Mouse (Mus musculus) layer of hippocampus, postnatal 36 days (tissue): ENCODE measurements around the gene Filip1. TPM values are rescaled to one million over a fixed set of nuclear protein-coding genes. Genes with fewer than 3 reads are reported as not detected.

Experiments used
- DNase-seq, 2 experiments: peaks; one replicate each; pipeline ENCODE4 v3.0.0; 2022
- total RNA-seq, 2 experiments: library from RNA; stranded (reverse); gene quantifications; 2 replicates each; pipeline ENCODE4 v1.2.3; 2021

Filip1 gene
- total RNA-seq, 2 experiments from 2014 or later, result 8.5 to 10.3 TPM

- DNase-seq, result no peak
Observed at GRCm38 (mm10) chr9:79898815-79899214, 113.8 kb downstream of the Filip1 start.

GRCm38 (mm10) chr9:79894665-79895064, 118.0 kb downstream of the Filip1 start:
- DNase-seq, result no peak

- no peak for DNase-seq
Observed at GRCm38 (mm10) chr9:79893841-79894612, 118.6 kb downstream of the Filip1 start.

GRCm38 (mm10) chr9:79892183-79892582, 120.5 kb downstream of the Filip1 start:
- no peak for DNase-seq

- no peak for DNase-seq
Observed at GRCm38 (mm10) chr9:79890488-79890887, 122.2 kb downstream of the Filip1 start.

- no peak for DNase-seq
Observed at GRCm38 (mm10) chr9:79889132-79889531, 123.5 kb downstream of the Filip1 start.

GRCm38 (mm10) chr9:79885244-79886210, 127.1 kb downstream of the Filip1 start:
- no peak for DNase-seq

- no peak for DNase-seq
Observed at GRCm38 (mm10) chr9:79883139-79883538, 129.5 kb downstream of the Filip1 start.

- no peak for DNase-seq
Observed at GRCm38 (mm10) chr9:79880031-79880430, 132.6 kb downstream of the Filip1 start.

- peak in 1 of 2 experiments; percentile 15 for DNase-seq
Observed at GRCm38 (mm10) chr9:79875522-79876131, 137.0 kb downstream of the Filip1 start.

GRCm38 (mm10) chr9:79872598-79872997, 140.1 kb downstream of the Filip1 start:
- no peak for DNase-seq

GRCm38 (mm10) chr9:79869512-79869911, 143.1 kb downstream of the Filip1 start:
- DNase-seq, result no peak

- DNase-seq, result no peak
Observed at GRCm38 (mm10) chr9:79865998-79866397, 146.7 kb downstream of the Filip1 start.

GRCm38 (mm10) chr9:79862544-79862943, 150.1 kb downstream of the Filip1 start:
- no peak for DNase-seq

- DNase-seq, result no peak
Observed at GRCm38 (mm10) chr9:79847099-79847498, 165.6 kb downstream of the Filip1 start.

- DNase-seq, result no peak
Observed at GRCm38 (mm10) chr9:79842615-79843014, 170.0 kb downstream of the Filip1 start.

- no peak for DNase-seq
Observed at GRCm38 (mm10) chr9:79842028-79842427, 170.6 kb downstream of the Filip1 start.

GRCm38 (mm10) chr9:79831294-79831693, 181.4 kb downstream of the Filip1 start:
- DNase-seq, result no peak

GRCm38 (mm10) chr9:79830874-79831273, 181.8 kb downstream of the Filip1 start:
- DNase-seq, result no peak

GRCm38 (mm10) chr9:79829842-79830800, 182.5 kb downstream of the Filip1 start:
- DNase-seq, result no peak

- DNase-seq, result no peak
Observed at GRCm38 (mm10) chr9:79827072-79827471, 185.6 kb downstream of the Filip1 start.

GRCm38 (mm10) chr9:79825526-79825925, 187.1 kb downstream of the Filip1 start:
- DNase-seq, result no peak
